Mouse (Mus musculus): ENCODE results near the gene Cacna1e. TPM values are rescaled to one million over a fixed set of nuclear protein-coding genes. Genes with fewer than 3 reads are reported as not detected.

Cacna1e gene
- polyA plus RNA-seq, 1 experiment from 2014 or later: 0.25 TPM

- no peak for TF ChIP-seq CTCF (IDR thresholded peaks at IDR 0.05; ENCODE audit: low read depth)
- ATAC-seq (ENCODE audit: insufficient read depth): no peak
Measured at GRCm38 (mm10) chr1:154632886-154633285, 251.4 kb downstream of the Cacna1e start.

GRCm38 (mm10) chr1:154622666-154623653 lies 261.3 kb downstream of the Cacna1e start:
- Histone ChIP-seq H3K27me3 (ENCODE audit: insufficient read depth, low read length) (no peaks in the 10 kb centered on the region), H3K4me2 (no peak overlapping the region), H3K4me1 (ENCODE audit: insufficient read depth) (no peaks in the 10 kb centered on the region), H3K27ac (ENCODE audit: low read depth) (no peak overlapping the region), H3K9ac (no peak overlapping the region), H3K9me3 (ENCODE audit: low read depth, low read length) (no peaks in the 10 kb centered on the region), H3K36me3 (ENCODE audit: insufficient read depth) (no peaks in the 10 kb centered on the region), H3K4me3 (ENCODE audit: low read depth, low read length) (no peak overlapping the region)
- no peak for DNase-seq
- ATAC-seq (ENCODE audit: insufficient read depth): no peak
- no peak for TF ChIP-seq CTCF (IDR thresholded peaks at IDR 0.05; ENCODE audit: low read depth)
- WGBS: 79% methylated on average over 16 of the region's 16 CpGs

More at GRCm38 (mm10) chr1:154632886-154633285, 251.4 kb downstream of the Cacna1e start:
- Histone ChIP-seq H3K4me1 (ENCODE audit: insufficient read depth) (no peaks in the 10 kb centered on the region), H3K9me3 (ENCODE audit: low read depth, low read length) (no peaks in the 10 kb centered on the region), H3K27me3 (ENCODE audit: insufficient read depth, low read length) (no peaks in the 10 kb centered on the region), H3K9ac (no peak overlapping the region), H3K4me2 (no peak overlapping the region), H3K36me3 (ENCODE audit: insufficient read depth) (no peaks in the 10 kb centered on the region), H3K4me3 (ENCODE audit: low read depth, low read length) (no peak overlapping the region), H3K27ac (ENCODE audit: low read depth) (no peak overlapping the region)
- WGBS: 67% methylated on average over 2 of the region's 2 CpGs
- DNase-seq: no peak

GRCm38 (mm10) chr1:154617743-154618455 lies 266.4 kb downstream of the Cacna1e start:
- TF ChIP-seq CTCF (IDR thresholded peaks at IDR 0.05; ENCODE audit: low read depth): no peak
- 50% methylated on average over 7 of the region's 7 CpGs for WGBS
- ATAC-seq (ENCODE audit: insufficient read depth): no peak
- no peaks in the 10 kb centered on the region for H3K27me3 ChIP-seq (ENCODE audit: insufficient read depth, low read length)
- DNase-seq: peak; percentile 17
- H3K36me3 ChIP-seq (ENCODE audit: insufficient read depth): no peaks in the 10 kb centered on the region
- no peak overlapping the region for H3K4me2 ChIP-seq
- H3K4me3 ChIP-seq (ENCODE audit: low read depth, low read length): no peak overlapping the region
- no peaks in the 10 kb centered on the region for H3K4me1 ChIP-seq (ENCODE audit: insufficient read depth)
- H3K9ac ChIP-seq: no peak overlapping the region
- H3K27ac ChIP-seq (ENCODE audit: low read depth): no peak overlapping the region
- no peaks in the 10 kb centered on the region for H3K9me3 ChIP-seq (ENCODE audit: low read depth, low read length)

GRCm38 (mm10) chr1:154615759-154616158 lies 268.5 kb downstream of the Cacna1e start:
- no peak overlapping the region for H3K27ac ChIP-seq (ENCODE audit: low read depth)
- H3K9ac ChIP-seq: no peak overlapping the region
- WGBS: 63% methylated on average over 7 of the region's 7 CpGs
- H3K9me3 ChIP-seq (ENCODE audit: low read depth, low read length): no peaks in the 10 kb centered on the region
- H3K4me2 ChIP-seq: no peak overlapping the region
- no peak for TF ChIP-seq CTCF (IDR thresholded peaks at IDR 0.05; ENCODE audit: low read depth)
- H3K27me3 ChIP-seq (ENCODE audit: insufficient read depth, low read length): no peaks in the 10 kb centered on the region
- no peak for ATAC-seq (ENCODE audit: insufficient read depth)
- no peaks in the 10 kb centered on the region for H3K36me3 ChIP-seq (ENCODE audit: insufficient read depth)
- no peaks in the 10 kb centered on the region for H3K4me1 ChIP-seq (ENCODE audit: insufficient read depth)
- H3K4me3 ChIP-seq (ENCODE audit: low read depth, low read length): no peak overlapping the region
- no peak for DNase-seq

GRCm38 (mm10) chr1:154608516-154608915 lies 275.8 kb downstream of the Cacna1e start:
- no peaks in the 10 kb centered on the region for H3K27me3 ChIP-seq (ENCODE audit: insufficient read depth, low read length)
- H3K4me3 ChIP-seq (ENCODE audit: low read depth, low read length): no peak overlapping the region
- H3K36me3 ChIP-seq (ENCODE audit: insufficient read depth): no peaks in the 10 kb centered on the region
- DNase-seq: no peak
- ATAC-seq (ENCODE audit: insufficient read depth): no peak
- no peaks in the 10 kb centered on the region for H3K4me1 ChIP-seq (ENCODE audit: insufficient read depth)
- no peak overlapping the region for H3K4me2 ChIP-seq
- TF ChIP-seq CTCF (IDR thresholded peaks at IDR 0.05; ENCODE audit: low read depth): no peak
- 62% methylated on average over 4 of the region's 4 CpGs for WGBS
- H3K9ac ChIP-seq: no peak overlapping the region
- no peak overlapping the region for H3K27ac ChIP-seq (ENCODE audit: low read depth)
- H3K9me3 ChIP-seq (ENCODE audit: low read depth, low read length): no peaks in the 10 kb centered on the region

- H3K27ac ChIP-seq (ENCODE audit: low read depth): no peak overlapping the region
- 46% methylated on average over 3 of the region's 3 CpGs for WGBS
- ATAC-seq (ENCODE audit: insufficient read depth): no peak
Measured at GRCm38 (mm10) chr1:154607406-154607805, 276.9 kb downstream of the Cacna1e start.

GRCm38 (mm10) chr1:154605601-154606000 lies 278.7 kb downstream of the Cacna1e start:
- Histone ChIP-seq H3K27me3 (ENCODE audit: insufficient read depth, low read length) (no peaks in the 10 kb centered on the region), H3K36me3 (ENCODE audit: insufficient read depth) (no peaks in the 10 kb centered on the region), H3K27ac (ENCODE audit: low read depth) (no peak overlapping the region), H3K4me3 (ENCODE audit: low read depth, low read length) (no peak overlapping the region), H3K9ac (no peak overlapping the region), H3K4me2 (no peak overlapping the region), H3K4me1 (ENCODE audit: insufficient read depth) (no peaks in the 10 kb centered on the region), H3K9me3 (ENCODE audit: low read depth, low read length) (no peaks in the 10 kb centered on the region)
- TF ChIP-seq CTCF (IDR thresholded peaks at IDR 0.05; ENCODE audit: low read depth): no peak
- no peak for ATAC-seq (ENCODE audit: insufficient read depth)
- DNase-seq: no peak
- 90% methylated on average over 2 of the region's 2 CpGs for WGBS

More at GRCm38 (mm10) chr1:154607406-154607805, 276.9 kb downstream of the Cacna1e start:
- no peaks in the 10 kb centered on the region for H3K27me3 ChIP-seq (ENCODE audit: insufficient read depth, low read length)
- no peak overlapping the region for H3K4me3 ChIP-seq (ENCODE audit: low read depth, low read length)
- no peaks in the 10 kb centered on the region for H3K4me1 ChIP-seq (ENCODE audit: insufficient read depth)
- no peak overlapping the region for H3K4me2 ChIP-seq
- H3K9ac ChIP-seq: no peak overlapping the region
- no peak for TF ChIP-seq CTCF (IDR thresholded peaks at IDR 0.05; ENCODE audit: low read depth)
- no peaks in the 10 kb centered on the region for H3K9me3 ChIP-seq (ENCODE audit: low read depth, low read length)
- DNase-seq: no peak
- no peaks in the 10 kb centered on the region for H3K36me3 ChIP-seq (ENCODE audit: insufficient read depth)

Measured in lung, embryonic 14.5 days (tissue).